Mouse (Mus musculus): ENCODE results near the gene Tuba3b. TPM values are rescaled to one million over a fixed set of nuclear protein-coding genes. Genes with fewer than 3 reads are reported as not detected.

Tuba3b gene
- total RNA-seq (2014; fragmentation: Nextera tagmentation) (not detected in 2 replicates), total RNA-seq (2017) (not detected in 2 replicates), polyA plus RNA-seq (2012) (not detected in 2 replicates)

DNA sequence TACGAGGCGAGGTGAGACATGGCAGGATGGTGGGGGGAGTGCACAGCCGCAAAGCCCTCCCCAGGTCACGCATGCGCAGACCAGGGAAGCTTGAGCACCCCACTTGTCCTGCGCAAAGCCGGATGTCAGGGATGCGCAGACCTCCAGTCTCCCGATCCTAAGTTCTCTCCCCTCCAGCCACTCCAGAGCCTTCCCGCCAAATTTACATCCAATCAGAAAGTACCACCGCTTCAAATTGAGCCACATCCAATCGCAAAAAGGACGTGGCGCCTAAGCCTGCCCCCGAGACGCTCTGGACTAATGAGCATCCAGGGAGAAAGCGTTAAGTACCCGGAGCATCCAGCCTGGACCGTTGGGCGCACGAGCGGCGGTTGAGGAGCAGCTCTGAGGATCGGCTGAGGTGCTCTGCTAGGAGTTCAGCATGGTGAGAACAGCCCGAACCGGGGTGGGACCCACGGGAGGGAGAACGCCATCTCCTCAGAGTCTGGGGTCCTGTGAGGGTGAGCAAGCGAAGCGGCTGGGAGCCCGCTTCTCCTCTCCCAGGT, at the start of gene Tuba3b:
Gene Tuba3b (plus strand): TSS at position 92 of the 545 bp plus-strand sequence.
- no peak for TF ChIP-seq POLR2AphosphoS5 (IDR thresholded peaks at IDR 0.05; ENCODE audit: insufficient replicate concordance, low read depth, low read length)
- TF ChIP-seq TAL1 (conservative IDR thresholded peaks at IDR 0.05; ENCODE audit: low read depth, low read length), result no peak
- H3K4me1 ChIP-seq (ENCODE audit: insufficient read depth, low read depth, low read length), result no peaks in the 10 kb centered on the region
- no peaks in the 10 kb centered on the region for H3K36me3 ChIP-seq (replicated peaks)
- H3K27me3 ChIP-seq (ENCODE audit: insufficient read depth, low read length), result no peaks in the 10 kb centered on the region
- ATAC-seq (ENCODE audit: extremely low read depth, insufficient number of reproducible peaks, low FRiP score, poor library complexity, severe bottlenecking), result no peak
- H3K4me3 ChIP-seq (ENCODE audit: low read depth, low read length), result no peak within 1 kb of the TSS; the same call in 1 of the 2 replicates
- peaks cover 69% of the 10 kb centered on the region for H3K9me3 ChIP-seq (replicated peaks)
- no peak for DNase-seq (ENCODE audit: low spot score)

DNA sequence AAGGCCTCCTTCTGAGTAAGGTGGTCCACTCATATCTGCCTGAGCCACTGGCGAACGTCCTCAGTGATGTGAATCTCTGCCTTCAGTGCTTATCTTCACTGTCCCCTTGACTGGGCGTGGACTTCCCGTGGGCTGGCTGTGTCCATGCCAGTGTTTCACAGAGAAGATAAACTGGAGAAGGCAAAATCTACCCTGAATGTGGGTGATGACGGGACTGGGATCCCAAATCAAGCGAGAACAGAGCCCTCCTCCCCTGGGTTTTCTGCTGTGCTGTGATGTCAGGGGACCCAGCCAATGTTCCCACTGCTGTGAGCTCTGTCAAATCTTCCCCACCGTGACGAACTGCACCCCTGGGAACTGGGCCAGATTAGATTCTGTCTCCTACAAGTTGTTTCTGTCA, 48.3 kb upstream of the Tuba3b start:
- TF ChIP-seq GATA2 (IDR thresholded peaks at IDR 0.05; ENCODE audit: borderline replicate concordance, low read depth, low read length) (no peak), GATA1 (IDR thresholded peaks at IDR 0.05; ENCODE audit: borderline replicate concordance, low read length) (no peak), TAL1 (conservative IDR thresholded peaks at IDR 0.05; ENCODE audit: low read depth, low read length) (no peak), POLR2AphosphoS5 (IDR thresholded peaks at IDR 0.05; ENCODE audit: insufficient replicate concordance, low read depth, low read length) (no peak), CTCF (IDR thresholded peaks at IDR 0.05; ENCODE audit: low read depth, low read length) (no peak)
- DNase-seq (ENCODE audit: low spot score), result no peak
- Histone ChIP-seq H3K4me1 (ENCODE audit: insufficient read depth, low read depth, low read length) (no peaks in the 10 kb centered on the region), H3K36me3 (replicated peaks) (no peaks in the 10 kb centered on the region), H3K4me3 (ENCODE audit: low read depth, low read length) (no peak overlapping the region), H3K27me3 (ENCODE audit: insufficient read depth, low read length) (no peaks in the 10 kb centered on the region), H3K9me3 (replicated peaks) (peaks cover 78% of the 10 kb centered on the region)
- no peak for ATAC-seq (ENCODE audit: extremely low read depth, insufficient number of reproducible peaks, low FRiP score, poor library complexity, severe bottlenecking)

DNA sequence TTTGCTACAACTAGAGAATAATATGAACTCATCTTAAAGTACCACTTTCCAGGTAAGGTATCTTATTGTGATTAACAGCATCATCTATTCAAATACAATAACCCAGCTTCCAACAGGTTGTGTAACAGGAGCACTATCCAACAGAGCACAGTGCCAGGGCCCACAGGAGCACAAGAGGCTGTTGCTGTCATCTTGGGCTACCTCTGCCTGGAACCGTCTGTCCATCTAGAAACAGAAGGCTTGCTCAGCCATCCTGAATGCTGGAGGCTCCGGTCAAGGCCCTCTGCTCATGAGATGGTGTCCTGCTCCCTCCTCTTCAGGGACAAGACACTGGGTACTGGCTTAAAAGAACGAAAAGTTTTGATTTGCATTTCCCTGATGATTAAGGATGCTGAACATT, 47.7 kb upstream of the Tuba3b start:
- no peaks in the 10 kb centered on the region for H3K4me1 ChIP-seq (ENCODE audit: insufficient read depth, low read depth, low read length)
- ATAC-seq (ENCODE audit: extremely low read depth, insufficient number of reproducible peaks, low FRiP score, poor library complexity, severe bottlenecking) (no peak), DNase-seq (ENCODE audit: low spot score) (no peak)
- peaks cover 75% of the 10 kb centered on the region for H3K9me3 ChIP-seq (replicated peaks)
- no peak overlapping the region for H3K4me3 ChIP-seq (ENCODE audit: low read depth, low read length)
- no peak for TF ChIP-seq TAL1 (conservative IDR thresholded peaks at IDR 0.05; ENCODE audit: low read depth, low read length)
- no peak for TF ChIP-seq POLR2AphosphoS5 (IDR thresholded peaks at IDR 0.05; ENCODE audit: insufficient replicate concordance, low read depth, low read length)
- TF ChIP-seq CTCF (IDR thresholded peaks at IDR 0.05; ENCODE audit: low read depth, low read length), result no peak
- TF ChIP-seq GATA1 (IDR thresholded peaks at IDR 0.05; ENCODE audit: borderline replicate concordance, low read length), result no peak
- no peak for TF ChIP-seq GATA2 (IDR thresholded peaks at IDR 0.05; ENCODE audit: borderline replicate concordance, low read depth, low read length)
- no peaks in the 10 kb centered on the region for H3K27me3 ChIP-seq (ENCODE audit: insufficient read depth, low read length)
- H3K36me3 ChIP-seq (replicated peaks), result no peaks in the 10 kb centered on the region

DNA sequence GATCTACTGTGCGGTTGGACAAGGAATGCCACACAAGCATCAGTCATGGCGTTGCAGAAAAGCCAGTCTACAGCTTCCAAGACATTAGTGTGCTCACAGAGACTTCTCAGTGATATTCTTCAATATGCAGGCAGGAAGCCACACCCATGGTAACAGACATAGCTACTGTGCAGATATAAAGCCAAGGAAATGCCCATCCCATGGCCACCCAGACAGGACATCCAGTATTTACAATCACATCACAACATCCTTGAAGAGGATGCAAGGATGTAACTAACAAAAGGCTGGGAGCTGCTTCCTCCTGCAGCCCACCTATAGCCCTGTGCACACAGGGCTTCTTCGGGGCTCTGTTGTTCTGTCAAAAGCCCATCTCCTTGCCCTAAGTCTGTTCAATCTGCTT, 46.9 kb upstream of the Tuba3b start:
- DNase-seq (ENCODE audit: low spot score) (no peak), ATAC-seq (ENCODE audit: extremely low read depth, insufficient number of reproducible peaks, low FRiP score, poor library complexity, severe bottlenecking) (no peak)
- Histone ChIP-seq H3K9me3 (replicated peaks) (peaks cover 75% of the 10 kb centered on the region), H3K4me3 (ENCODE audit: low read depth, low read length) (no peak overlapping the region), H3K4me1 (ENCODE audit: insufficient read depth, low read depth, low read length) (no peaks in the 10 kb centered on the region), H3K27me3 (ENCODE audit: insufficient read depth, low read length) (no peaks in the 10 kb centered on the region), H3K36me3 (replicated peaks) (no peaks in the 10 kb centered on the region)
- no peak for TF ChIP-seq POLR2AphosphoS5 (IDR thresholded peaks at IDR 0.05; ENCODE audit: insufficient replicate concordance, low read depth, low read length)
- no peak for TF ChIP-seq CTCF (IDR thresholded peaks at IDR 0.05; ENCODE audit: low read depth, low read length)
- no peak for TF ChIP-seq GATA1 (IDR thresholded peaks at IDR 0.05; ENCODE audit: borderline replicate concordance, low read length)
- no peak for TF ChIP-seq GATA2 (IDR thresholded peaks at IDR 0.05; ENCODE audit: borderline replicate concordance, low read depth, low read length)
- TF ChIP-seq TAL1 (conservative IDR thresholded peaks at IDR 0.05; ENCODE audit: low read depth, low read length), result no peak

DNA sequence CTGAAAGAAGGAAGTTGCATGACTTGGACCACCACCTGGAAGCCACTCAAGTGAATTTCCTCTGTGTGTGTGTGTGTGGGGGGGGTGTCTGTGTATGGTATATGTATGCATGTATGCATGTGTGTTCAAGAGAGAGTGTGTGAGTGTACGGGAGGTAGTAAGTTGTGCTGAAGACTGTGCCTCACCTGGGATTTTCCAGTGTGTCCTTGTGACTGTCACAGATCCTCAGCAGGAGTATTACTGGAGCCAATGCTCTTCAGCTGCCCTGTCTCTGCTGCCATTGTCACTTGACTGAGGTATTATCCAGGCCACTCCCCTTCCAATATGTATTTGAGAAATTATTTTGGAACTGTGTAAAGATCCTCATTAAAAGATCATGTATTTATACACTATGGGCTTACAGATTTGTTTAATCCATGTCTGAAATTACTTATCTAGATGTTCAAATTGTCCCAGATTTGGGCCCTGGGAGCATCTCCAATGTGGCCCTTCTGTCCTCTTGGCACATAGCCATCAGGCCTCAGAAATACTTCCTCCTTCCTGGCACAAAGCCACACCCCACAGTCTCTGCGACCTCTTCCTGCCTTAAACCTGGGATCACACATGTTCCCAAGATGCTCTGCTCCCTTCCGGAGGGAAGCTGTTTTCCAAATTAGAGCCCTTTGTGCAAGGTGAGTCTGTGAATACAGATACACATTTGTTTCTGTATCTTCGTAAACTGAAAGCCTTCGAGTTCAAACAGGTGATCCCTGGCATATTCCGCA, 42.1 kb upstream of the Tuba3b start:
- DNase-seq (ENCODE audit: low spot score), result no peak
- Histone ChIP-seq H3K27me3 (ENCODE audit: insufficient read depth, low read length) (no peaks in the 10 kb centered on the region), H3K4me1 (ENCODE audit: insufficient read depth, low read depth, low read length) (no peaks in the 10 kb centered on the region), H3K36me3 (replicated peaks) (no peaks in the 10 kb centered on the region), H3K9me3 (replicated peaks) (peaks cover 71% of the 10 kb centered on the region), H3K4me3 (ENCODE audit: low read depth, low read length) (no peak overlapping the region)
- TF ChIP-seq GATA1 (IDR thresholded peaks at IDR 0.05; ENCODE audit: borderline replicate concordance, low read length) (no peak), TAL1 (conservative IDR thresholded peaks at IDR 0.05; ENCODE audit: low read depth, low read length) (no peak), GATA2 (IDR thresholded peaks at IDR 0.05; ENCODE audit: borderline replicate concordance, low read depth, low read length) (no peak), CTCF (IDR thresholded peaks at IDR 0.05; ENCODE audit: low read depth, low read length) (no peak), POLR2AphosphoS5 (IDR thresholded peaks at IDR 0.05; ENCODE audit: insufficient replicate concordance, low read depth, low read length) (no peak)
- ATAC-seq (ENCODE audit: extremely low read depth, insufficient number of reproducible peaks, low FRiP score, poor library complexity, severe bottlenecking), result no peak

DNA sequence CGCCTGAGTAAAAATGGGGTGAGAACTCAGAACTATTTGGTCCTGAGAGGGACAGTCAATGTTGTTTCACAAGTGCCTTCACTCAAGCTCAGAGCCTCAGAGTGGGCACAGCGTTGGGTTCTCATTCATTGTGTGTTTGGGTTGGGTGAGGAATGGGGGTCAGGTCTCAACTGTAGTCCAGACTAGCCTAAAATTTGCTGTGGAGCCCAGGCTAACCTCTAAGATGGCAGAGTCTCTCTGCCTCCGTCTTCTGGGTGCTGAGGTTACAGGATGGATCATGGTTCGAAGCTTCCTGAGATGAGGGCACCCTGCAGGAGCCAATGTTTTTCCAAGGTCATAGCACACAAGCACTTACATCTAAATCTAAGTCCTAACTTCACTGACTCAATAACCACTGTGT, 38.8 kb upstream of the Tuba3b start:
- H3K4me3 ChIP-seq (ENCODE audit: low read depth, low read length), result no peak overlapping the region
- H3K4me1 ChIP-seq (ENCODE audit: insufficient read depth, low read depth, low read length), result no peaks in the 10 kb centered on the region
- no peak for DNase-seq (ENCODE audit: low spot score)
- H3K36me3 ChIP-seq (replicated peaks), result no peaks in the 10 kb centered on the region
- H3K27me3 ChIP-seq (ENCODE audit: insufficient read depth, low read length), result no peaks in the 10 kb centered on the region
- TF ChIP-seq CTCF (IDR thresholded peaks at IDR 0.05; ENCODE audit: low read depth, low read length) (no peak), GATA2 (IDR thresholded peaks at IDR 0.05; ENCODE audit: borderline replicate concordance, low read depth, low read length) (no peak), TAL1 (conservative IDR thresholded peaks at IDR 0.05; ENCODE audit: low read depth, low read length) (no peak)
- H3K9me3 ChIP-seq (replicated peaks), result peaks cover 65% of the 10 kb centered on the region
- ATAC-seq (ENCODE audit: extremely low read depth, insufficient number of reproducible peaks, low FRiP score, poor library complexity, severe bottlenecking), result no peak
